Mouse (Mus musculus): ENCODE measurements around the gene Plcb4.

Plcb4 gene

GRCm38 (mm10) chr2:135810841-135811240, 152.0 kb downstream of the Plcb4 start:
- no peak for DNase-seq (ENCODE audit: low spot score)

GRCm38 (mm10) chr2:135811453-135812101, 152.8 kb downstream of the Plcb4 start:
- DNase-seq (ENCODE audit: low spot score), result no peak

- DNase-seq (ENCODE audit: low spot score), result no peak
These were observed 154.0 kb downstream of the Plcb4 start for GRCm38 (mm10) chr2:135812701-135813246.

DNA sequence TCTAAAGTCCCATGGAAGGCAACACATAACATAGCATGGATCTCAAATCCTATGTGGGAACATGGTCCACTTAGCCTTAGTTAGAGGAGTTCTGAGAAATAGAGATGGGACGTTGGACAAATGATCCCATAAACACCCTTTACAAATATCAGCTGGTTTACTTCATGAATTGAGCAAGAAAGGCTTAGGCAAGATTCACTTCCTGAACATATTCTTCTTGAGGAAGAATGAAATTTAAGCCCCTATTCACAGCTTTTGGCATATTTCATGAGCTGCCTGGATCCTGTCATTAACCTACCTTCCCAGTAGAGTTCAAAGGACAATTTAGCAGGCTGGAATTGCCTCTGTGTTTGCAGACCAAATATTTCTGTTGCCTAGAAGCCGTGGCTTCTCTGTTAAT, 161.9 kb downstream of the Plcb4 start:
- no peak for DNase-seq (ENCODE audit: low spot score)

- no peak for DNase-seq (ENCODE audit: low spot score)
These were observed 164.9 kb downstream of the Plcb4 start for GRCm38 (mm10) chr2:135823690-135824089.

DNA sequence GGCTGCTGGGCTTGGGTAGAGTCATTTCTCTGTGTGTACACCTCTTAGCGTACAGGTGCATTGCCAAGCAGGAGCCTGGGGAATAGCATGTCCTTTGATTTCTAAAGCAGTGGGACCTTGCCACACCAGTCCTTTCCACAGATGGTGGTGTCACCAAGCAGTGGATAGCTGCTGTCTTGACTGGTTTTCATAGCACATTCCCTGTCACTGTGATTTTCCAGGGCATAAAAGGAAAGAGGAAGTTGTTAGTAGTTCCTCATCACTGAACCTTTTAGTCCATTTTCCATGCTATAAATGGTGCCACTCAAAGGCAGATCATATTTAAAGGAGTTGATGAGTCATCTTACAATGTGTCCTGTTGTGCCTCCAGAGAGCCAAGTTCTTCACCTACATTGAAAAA, 165.9 kb downstream of the Plcb4 start:
- DNase-seq (ENCODE audit: low spot score), result no peak

DNA sequence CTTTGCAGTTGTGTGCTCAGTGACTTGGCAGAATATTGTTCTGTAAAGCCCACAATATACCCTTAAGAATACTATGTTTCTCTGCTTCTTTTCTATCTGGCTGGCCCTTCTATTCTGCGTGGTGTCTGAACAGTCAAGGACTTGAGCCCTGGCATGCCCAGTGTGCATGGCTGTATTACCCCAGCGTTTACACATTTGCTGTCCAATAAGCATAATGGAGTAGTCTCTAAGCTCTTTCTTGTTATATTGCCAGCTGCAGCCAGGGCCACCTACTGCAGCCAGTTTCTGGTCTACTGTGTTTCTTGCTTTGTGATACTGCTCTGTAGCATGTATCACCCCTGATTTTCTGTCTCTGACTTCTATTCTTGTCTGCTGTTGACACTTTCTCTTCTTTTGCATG, 166.8 kb downstream of the Plcb4 start:
- DNase-seq (ENCODE audit: low spot score), result no peak

DNA sequence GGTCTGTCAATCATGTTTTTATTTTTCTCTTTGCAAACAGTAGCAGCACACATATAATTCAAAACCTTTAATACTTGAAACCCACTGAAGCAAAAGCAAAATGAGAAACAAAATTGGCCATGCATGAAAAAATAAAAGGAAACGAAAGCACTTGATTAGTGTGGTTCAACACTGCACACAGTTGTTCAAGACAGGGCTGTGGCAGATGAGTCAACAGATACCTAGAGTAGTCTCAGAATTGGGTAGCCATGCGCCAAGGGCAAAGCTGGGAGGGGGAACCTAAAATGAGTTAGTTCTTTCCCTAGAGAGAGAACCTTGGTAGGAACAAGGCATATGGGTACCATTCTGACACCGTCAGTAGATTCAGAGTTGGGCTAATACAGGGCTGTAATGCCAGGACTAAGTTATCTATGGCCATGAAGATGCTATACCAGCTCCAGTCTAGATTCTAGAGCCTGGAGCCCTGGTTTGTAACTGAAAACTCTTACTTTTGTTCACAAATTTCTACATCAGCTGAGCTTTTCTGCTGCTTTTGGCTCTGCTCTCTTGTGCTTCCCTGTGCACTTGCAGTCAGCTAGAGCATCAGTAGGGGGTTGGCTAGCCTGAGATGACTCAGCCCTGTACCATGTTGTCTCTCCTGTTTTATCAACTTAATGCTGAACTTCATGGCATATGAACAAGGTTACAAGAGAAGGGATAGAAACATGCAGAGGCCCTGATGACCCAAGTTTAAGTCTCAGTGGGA, 168.0 kb downstream of the Plcb4 start:
- no peak for DNase-seq (ENCODE audit: low spot score)

GRCm38 (mm10) chr2:135828446-135828845, 169.6 kb downstream of the Plcb4 start:
- DNase-seq (ENCODE audit: low spot score), result no peak

DNA sequence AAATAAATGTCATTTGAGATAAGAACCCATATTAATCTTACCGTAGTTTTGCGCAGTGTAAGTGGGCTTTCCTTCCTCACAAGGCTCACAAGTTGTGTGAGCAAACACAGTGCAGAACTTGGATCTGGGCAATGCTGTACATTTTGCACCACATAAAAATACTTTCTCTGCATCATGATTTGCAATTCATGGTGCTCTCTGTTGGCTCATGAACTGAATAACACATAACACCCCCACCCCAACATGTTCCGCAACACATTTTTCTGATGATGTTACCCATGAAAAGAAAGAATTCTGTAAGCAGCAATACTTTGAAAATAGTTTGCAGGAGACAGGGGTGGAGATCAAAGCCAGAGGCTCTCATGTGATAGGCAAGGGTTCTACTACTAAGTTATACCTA, 174.9 kb downstream of the Plcb4 start:
- DNase-seq (ENCODE audit: low spot score), result no peak

GRCm38 (mm10) chr2:135834435-135834834, 175.6 kb downstream of the Plcb4 start:
- DNase-seq (ENCODE audit: low spot score), result no peak

- DNase-seq (ENCODE audit: low spot score), result no peak
These were observed 177.1 kb downstream of the Plcb4 start for GRCm38 (mm10) chr2:135835911-135836310.

DNA sequence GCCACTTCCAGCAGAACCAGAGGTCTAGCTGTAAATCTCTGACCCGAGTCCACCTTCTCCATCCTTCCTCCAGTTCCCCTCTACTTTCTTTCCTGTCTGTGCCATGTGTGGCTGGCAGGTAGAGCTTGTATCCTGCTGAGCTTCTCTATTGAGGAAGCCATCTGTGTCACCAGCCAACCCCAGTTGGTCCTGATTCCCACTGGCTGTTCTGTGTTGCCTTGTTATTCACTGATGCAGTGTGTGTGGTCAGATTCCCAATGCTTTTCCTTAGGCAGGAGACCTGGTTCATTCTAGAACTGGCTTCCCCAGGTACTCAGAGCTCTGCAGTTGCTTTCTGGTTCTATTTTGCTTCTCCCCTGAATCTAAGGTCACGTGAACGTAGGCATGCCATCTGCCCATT, 177.6 kb downstream of the Plcb4 start:
- DNase-seq (ENCODE audit: low spot score), result no peak

DNA sequence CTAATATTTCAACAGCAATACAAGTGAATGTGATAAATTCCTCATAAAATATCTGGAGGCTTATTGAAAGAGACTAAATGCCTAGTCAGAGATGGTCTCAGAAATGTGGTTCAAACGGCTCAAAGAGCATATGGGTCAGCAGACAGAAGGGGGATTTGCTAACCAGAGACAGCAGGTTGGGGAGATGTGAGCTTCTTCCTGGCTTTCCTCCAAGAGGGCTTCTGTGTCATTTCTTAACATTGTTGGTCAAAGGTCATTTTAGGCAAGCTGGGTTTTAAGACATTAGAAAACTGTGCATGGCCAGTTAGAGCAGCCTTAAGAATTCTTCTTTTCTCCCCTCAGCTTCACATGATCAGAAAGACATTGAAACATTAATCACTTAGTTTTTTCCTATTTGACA, 178.9 kb downstream of the Plcb4 start:
- DNase-seq (ENCODE audit: low spot score), result no peak

DNA sequence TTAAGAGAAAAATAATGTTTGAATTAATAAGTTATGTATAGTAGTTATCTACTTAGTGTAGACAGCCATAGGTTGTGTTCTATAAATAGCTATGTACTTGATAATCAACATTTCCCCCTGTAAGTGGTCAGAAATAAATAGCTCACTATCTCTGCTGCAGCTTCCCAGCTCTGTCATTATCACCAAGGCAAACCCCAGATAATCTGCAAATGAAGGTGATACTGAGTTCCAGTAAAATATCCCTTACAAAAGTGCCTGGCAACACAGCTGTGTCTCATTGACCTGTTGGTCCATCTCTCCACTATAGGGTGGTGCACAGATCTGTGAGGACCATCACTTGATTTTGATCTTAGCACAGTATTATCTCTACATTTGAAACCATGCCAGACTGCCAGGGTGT, 179.3 kb downstream of the Plcb4 start:
- DNase-seq (ENCODE audit: low spot score), result no peak

GRCm38 (mm10) chr2:135838651-135839286, 180.0 kb downstream of the Plcb4 start:
- DNase-seq (ENCODE audit: low spot score), result no peak

DNA sequence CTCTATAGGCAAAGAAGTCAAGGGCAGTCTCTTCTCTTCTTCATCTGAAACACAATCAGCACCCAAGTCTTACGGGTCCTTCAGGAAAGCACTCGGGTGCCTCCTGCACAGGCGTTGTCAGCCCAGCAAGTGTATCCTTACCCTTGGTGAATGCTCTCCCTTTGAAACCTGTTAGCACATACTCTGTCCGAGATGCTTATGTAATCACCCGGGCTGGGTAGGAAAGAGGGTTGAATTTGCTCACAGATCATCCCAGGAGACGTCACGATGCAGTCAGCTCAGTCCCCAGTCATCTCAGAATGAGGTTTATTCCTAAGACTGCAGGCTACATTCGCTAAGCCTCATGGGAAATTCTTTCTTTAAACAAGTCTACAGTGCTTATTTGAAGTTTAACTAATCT, 184.9 kb downstream of the Plcb4 start:
- no peak for DNase-seq (ENCODE audit: low spot score)

- no peak for DNase-seq (ENCODE audit: low spot score)
These were observed 188.1 kb downstream of the Plcb4 start for GRCm38 (mm10) chr2:135846903-135847302.

- DNase-seq (ENCODE audit: low spot score), result no peak
These were observed 188.9 kb downstream of the Plcb4 start for GRCm38 (mm10) chr2:135847738-135848137.

DNA sequence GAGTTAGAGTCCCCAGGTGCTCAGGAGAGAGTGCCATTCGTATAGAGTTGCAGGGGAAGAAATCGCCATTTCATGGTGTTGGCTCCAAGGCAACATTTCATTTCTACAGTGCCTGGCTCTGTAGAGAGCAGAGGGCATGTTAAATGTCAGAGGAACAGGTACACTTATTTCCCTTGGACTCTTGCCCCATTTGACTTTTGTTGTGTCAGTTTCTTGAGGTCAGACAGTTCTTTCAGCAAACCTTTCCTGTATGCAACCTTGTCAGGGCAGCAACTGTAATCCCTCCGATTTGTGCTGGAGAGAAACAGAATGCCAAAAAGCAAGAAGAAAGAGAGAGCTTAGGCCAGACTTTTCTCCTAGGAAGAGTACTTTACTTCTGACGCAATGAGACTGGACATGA, 189.4 kb downstream of the Plcb4 start:
- no peak for DNase-seq (ENCODE audit: low spot score)

DNA sequence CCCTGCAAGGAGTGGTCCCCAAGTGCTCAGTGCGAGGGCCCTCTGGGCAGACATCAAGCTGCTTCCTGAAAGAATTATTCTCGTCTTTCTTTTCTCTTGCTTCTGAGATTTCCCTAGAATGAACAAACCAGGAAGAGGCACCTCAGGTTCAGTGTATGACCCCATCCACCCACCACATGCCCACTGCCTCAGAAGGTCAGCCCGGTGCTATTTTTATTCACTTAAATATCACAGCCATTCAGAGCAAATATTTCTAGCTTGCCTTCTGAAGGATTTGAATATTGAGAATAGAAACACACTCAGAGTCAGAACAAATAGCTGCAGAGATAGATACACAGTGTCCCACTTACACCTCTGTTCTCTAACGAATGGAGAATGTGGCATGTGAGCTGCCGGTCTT, 193.2 kb downstream of the Plcb4 start:
- DNase-seq (ENCODE audit: low spot score), result no peak

GRCm38 (mm10) chr2:135853085-135853484, 194.3 kb downstream of the Plcb4 start:
- DNase-seq (ENCODE audit: low spot score), result peak; percentile 23

DNA sequence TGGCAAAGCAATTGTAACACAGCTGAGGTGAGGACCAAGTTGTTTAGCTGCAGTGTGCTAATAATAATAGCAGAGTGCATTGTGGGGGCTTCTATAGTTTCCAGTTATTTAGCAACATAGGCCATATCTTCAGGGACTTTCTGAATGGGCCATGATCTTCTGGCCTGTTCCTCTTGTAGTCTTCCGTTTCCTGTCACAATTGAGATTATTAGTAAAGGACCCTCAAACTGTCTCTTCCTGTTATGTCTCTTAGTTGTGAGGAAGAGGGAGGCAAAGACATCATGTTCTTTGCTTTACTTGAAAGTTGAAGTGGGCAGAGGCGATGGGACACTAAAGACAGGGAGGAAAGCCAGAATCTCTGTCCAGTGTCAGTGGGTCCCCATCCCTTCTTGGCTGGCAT, 195.2 kb downstream of the Plcb4 start:
- no peak for DNase-seq (ENCODE audit: low spot score)

Measured in MN1 (cell line).